14 mouse cellular contexts compared by ENCODE assay signal in genomic region chr16:4519157-4519556, GRCm38 (mm10). TPM values are rescaled to one million over a fixed set of nuclear protein-coding genes. Genes with fewer than 3 reads are reported as not detected.
DNase-seq lines count a peak whose midpoint lies in the region; ATAC-seq and TF ChIP-seq lines count a peak whose summit lies in the region.
"Had no signal": no experiment of that assay in that cellular context is flagged by ENCODE, and none has a peak within 500 bp of the region (broad histone marks: within the 10 kb centered on the region; RNA-seq: fewer than 3 reads in every experiment).

No protein-coding gene starts in this region.

- WGBS in midbrain, embryonic 11.5 days, result 69% methylated on average over 4 of the region's 4 CpGs
- WGBS in midbrain, embryonic 10.5 days, result 86% methylated on average over 4 of the region's 4 CpGs

- no peak for TF ChIP-seq CTCF in gastrocnemius, adult 2 months (IDR thresholded peaks at IDR 0.05)

- H3K36me3 ChIP-seq in midbrain, embryonic 11.5 days (ENCODE audit: control insufficient read depth, insufficient read depth, low read length), result no peaks in the 10 kb centered on the region
- H3K36me3 ChIP-seq in midbrain, embryonic 10.5 days, result no peaks in the 10 kb centered on the region
- peaks cover 5% of the 10 kb centered on the region for H3K36me3 ChIP-seq in myocyte (ENCODE audit: control insufficient read depth, insufficient read depth)
- H3K36me3 ChIP-seq: G1E; hindbrain, embryonic 10.5 days; liver, embryonic 13.5 days had no signal

- no peak for TF ChIP-seq POLR2A in myocyte (IDR thresholded peaks at IDR 0.05; ENCODE audit: insufficient read length, low read depth)

- no peak overlapping the region for H3ac ChIP-seq in myocyte (ENCODE audit: control insufficient read depth, insufficient read length)

- no peaks in the 10 kb centered on the region for H3K27me3 ChIP-seq in midbrain, embryonic 11.5 days (ENCODE audit: control insufficient read depth, insufficient read depth, low read length)
- no peaks in the 10 kb centered on the region for H3K27me3 ChIP-seq in midbrain, embryonic 10.5 days (ENCODE audit: low read depth, poor library complexity, severe bottlenecking)
- H3K27me3 ChIP-seq in myocyte (ENCODE audit: control insufficient read depth, insufficient read depth, insufficient read length), result no peaks in the 10 kb centered on the region
- H3K27me3 ChIP-seq: liver, embryonic 13.5 days had no signal

- H3K4me2 ChIP-seq in midbrain, embryonic 11.5 days, result no peak overlapping the region
- peak overlapping the region; percentile 67 for H3K4me2 ChIP-seq in myocyte (ENCODE audit: low read depth)
- H3K4me2 ChIP-seq: liver, embryonic 13.5 days had no signal

- peaks cover 75% of the 10 kb centered on the region for H3K79me2 ChIP-seq in myocyte (ENCODE audit: control insufficient read depth, insufficient read depth)

- peak; percentile 52 for DNase-seq in gastrocnemius, adult 2 months
- no peak for DNase-seq in gastrocnemius, adult 18-20 months (ENCODE audit: low spot score)
- peak; percentile 67 for DNase-seq in midbrain, embryonic 11.5 days (ENCODE audit: low spot score, missing footprints)
- DNase-seq in midbrain, embryonic 10.5 days (ENCODE audit: low spot score), result no peak
- DNase-seq in cerebellum, postnatal 10 days, result peak; percentile 79 to 85
- DNase-seq: kidney, adult 11 months; liver, embryonic 13.5 days; thymus, postnatal 14 days had no signal

- peak overlapping the region; percentile 99 for H3K27ac ChIP-seq in gastrocnemius, adult 2 months
- no peak overlapping the region for H3K27ac ChIP-seq in midbrain, embryonic 11.5 days (ENCODE audit: low read depth, low read length)
- H3K27ac ChIP-seq in midbrain, embryonic 10.5 days (replicated peaks), result no peak overlapping the region
- H3K27ac ChIP-seq: hindbrain, embryonic 10.5 days; liver, embryonic 13.5 days had no signal

- H3K4me1 ChIP-seq in midbrain, embryonic 11.5 days (ENCODE audit: control insufficient read depth, insufficient read depth, low read length), result no peaks in the 10 kb centered on the region; the same call in 1 of the 2 replicates
- H3K4me1 ChIP-seq in midbrain, embryonic 10.5 days, result peaks cover 17% of the 10 kb centered on the region

- H3K9ac ChIP-seq in midbrain, embryonic 11.5 days (ENCODE audit: low read length), result no peak overlapping the region
- H3K9ac ChIP-seq: liver, embryonic 13.5 days had no signal

- peak overlapping the region; percentile 81 for H3K4me3 ChIP-seq in gastrocnemius, adult 2 months
- no peak overlapping the region for H3K4me3 ChIP-seq in midbrain, embryonic 11.5 days (ENCODE audit: low read depth, low read length)
- no peak overlapping the region for H3K4me3 ChIP-seq in midbrain, embryonic 10.5 days
- H3K4me3 ChIP-seq in myocyte, result peak overlapping the region; percentile 57
- H3K4me3 ChIP-seq: hindbrain, embryonic 10.5 days; liver, embryonic 13.5 days had no signal

- intact Hi-C loops in gastrocnemius, adult 2 months (cut with DNase I), result no loop called here

- H3K9me3 ChIP-seq in midbrain, embryonic 11.5 days (ENCODE audit: control insufficient read depth, low read length), result no peaks in the 10 kb centered on the region
- no peaks in the 10 kb centered on the region for H3K9me3 ChIP-seq in midbrain, embryonic 10.5 days (replicated peaks)
- H3K9me3 ChIP-seq: G1E; hindbrain, embryonic 10.5 days; liver, embryonic 13.5 days had no signal

- ATAC-seq in midbrain, embryonic 11.5 days (ENCODE audit: low FRiP score), result no peak
- ATAC-seq in erythroid progenitor cell, adult 5-6 weeks (replicated peaks; ENCODE audit: low FRiP score, poor library complexity, severe bottlenecking), result no peak
- no peak for ATAC-seq in megakaryocyte-erythroid progenitor cell, adult 5-6 weeks (replicated peaks; ENCODE audit: low FRiP score, low TSS enrichment, poor library complexity, severe bottlenecking)
- ATAC-seq: forebrain, embryonic 14.5 days had no signal

TF ChIP-seq in myocyte, 11 proteins besides CTCF, POLR2A, EP300 and RAD21:
- no peak for TF ChIP-seq E2F4 (IDR thresholded peaks at IDR 0.05; ENCODE audit: insufficient read depth)
- peak in 2 of 3 experiments; percentile 3 to 71 for TF ChIP-seq MYOG (IDR thresholded peaks at IDR 0.05; ENCODE audit: control insufficient read depth in 1 of 3, insufficient read depth in 1 of 3, insufficient read length in 2 of 3, low read depth in 2 of 3)
- TF ChIP-seq SRF (IDR thresholded peaks at IDR 0.05; ENCODE audit: control insufficient read depth, insufficient read length, low read depth), result no peak
- no peak for TF ChIP-seq TCF3 (IDR thresholded peaks at IDR 0.05; ENCODE audit: insufficient read length, low read depth)
- TF ChIP-seq POLR2AphosphoS2 (IDR thresholded peaks at IDR 0.05; ENCODE audit: insufficient read length, low read depth), result no peak
- TF ChIP-seq CEBPB (IDR thresholded peaks at IDR 0.05; ENCODE audit: insufficient read depth, poor library complexity, severe bottlenecking), result no peak
- peak; percentile 6 to 75 (median 51) for TF ChIP-seq MYOD1 (IDR thresholded peaks at IDR 0.05; ENCODE audit: control insufficient read depth in 1 of 3, insufficient read length in 2 of 3, low read depth in 2 of 3)
- no peak for TF ChIP-seq MAX (IDR thresholded peaks at IDR 0.05; ENCODE audit: low read depth)
- TF ChIP-seq USF1 (IDR thresholded peaks at IDR 0.05; ENCODE audit: low read depth), result no peak
- no peak for TF ChIP-seq REST (IDR thresholded peaks at IDR 0.05; ENCODE audit: insufficient read depth, insufficient read length)
- TF ChIP-seq TCF12 (IDR thresholded peaks at IDR 0.05; ENCODE audit: insufficient read depth, poor library complexity, severe bottlenecking), result no peak

RNA-seq across cellular contexts. Expression of gene Srl, which starts 22.5 kb away (rescaled TPM):
- total RNA-seq in gastrocnemius, adult 2 months (2021), result 1,000 to 10,000 TPM; 1,026 to 1,225 TPM
- 1,000 to 10,000 TPM; 1,111 to 1,154 TPM for total RNA-seq in gastrocnemius, adult 18-20 months (2021)
- 20.0 and 20.9 TPM in 2 replicates for polyA plus RNA-seq in midbrain, embryonic 11.5 days (2014; fragmentation: Nextera tagmentation; extraction: Ambion mirVana)
- 21.0 and 22.1 TPM in 2 replicates for polyA plus RNA-seq in midbrain, embryonic 10.5 days (2016; fragmentation: Nextera tagmentation; extraction: Ambion mirVana)
- polyA plus RNA-seq in myocyte (2012; fragmentation: generic; extraction: Trizol), result 381 TPM
- total RNA-seq in erythroid progenitor cell, adult 5-6 weeks (2015; ENCODE audit: low replicate concordance), result 2.9 TPM in 1 of 2 replicates, not detected in the other
- total RNA-seq in erythroid progenitor cell, adult 5-6 weeks (2017; ENCODE audit: low replicate concordance), result 1.4 TPM in 1 of 2 replicates, not detected in the other
- 2.3 and 9.7 TPM in 2 replicates for total RNA-seq in megakaryocyte-erythroid progenitor cell, adult 5-6 weeks (2014; fragmentation: Nextera tagmentation)
- 6.9 and 9.5 TPM in 2 replicates for total RNA-seq in megakaryocyte-erythroid progenitor cell, adult 5-6 weeks (2017)

RNA-seq across cellular contexts. Expression of gene Tfap4, which starts 40.5 kb away (rescaled TPM):
- 1 to 10 TPM; 3.0 to 5.1 TPM for total RNA-seq in gastrocnemius, adult 2 months (2021)
- total RNA-seq in gastrocnemius, adult 18-20 months (2021), result 1 to 10 TPM; 2.7 to 2.9 TPM
- polyA plus RNA-seq in midbrain, embryonic 11.5 days (2014; fragmentation: Nextera tagmentation; extraction: Ambion mirVana), result 18.2 and 18.9 TPM in 2 replicates
- polyA plus RNA-seq in midbrain, embryonic 10.5 days (2016; fragmentation: Nextera tagmentation; extraction: Ambion mirVana), result 28.0 and 32.6 TPM in 2 replicates
- polyA plus RNA-seq in myocyte (2012; fragmentation: generic; extraction: Trizol), result 4.0 TPM
- 4.6 and 7.6 TPM in 2 replicates for total RNA-seq in erythroid progenitor cell, adult 5-6 weeks (2015; ENCODE audit: low replicate concordance)
- 1.7 and 2.7 TPM in 2 replicates for total RNA-seq in erythroid progenitor cell, adult 5-6 weeks (2017; ENCODE audit: low replicate concordance)
- 31.4 and 38.4 TPM in 2 replicates for total RNA-seq in megakaryocyte-erythroid progenitor cell, adult 5-6 weeks (2014; fragmentation: Nextera tagmentation)
- 47.3 and 69.9 TPM in 2 replicates for total RNA-seq in megakaryocyte-erythroid progenitor cell, adult 5-6 weeks (2017)

Comparison
In these comparisons a context has a peak if more than half of its experiments do, and no peak if none do; other contexts are left out.
1. DNase-seq: peak in gastrocnemius, adult 2 months (single experiment), midbrain, embryonic 11.5 days (single experiment) and cerebellum, postnatal 10 days (2 of 2); none in gastrocnemius, adult 18-20 months (single experiment) and midbrain, embryonic 10.5 days (single experiment).
2. H3K4me3 ChIP-seq: peak in gastrocnemius, adult 2 months (single experiment) and myocyte (single experiment); none in midbrain, embryonic 11.5 days (single experiment) and midbrain, embryonic 10.5 days (single experiment).
3. RNA of gene Srl, which starts 22.5 kb away (total RNA-seq): 1,026 to 1,225 TPM in gastrocnemius, adult 2 months and 1,111 to 1,154 TPM in gastrocnemius, adult 18-20 months; 2.3 to 9.7 TPM in megakaryocyte-erythroid progenitor cell, adult 5-6 weeks and 1.4 to 2.9 TPM in erythroid progenitor cell, adult 5-6 weeks; every median in the first group is over 10 times any median in the second.